Mouse (Mus musculus) testis, adult 2 months (tissue): ENCODE data around the gene Coa3. TPM values are rescaled to one million over a fixed set of nuclear protein-coding genes. Genes with fewer than 3 reads are reported as not detected.

ENCODE experiments used
- H3K27ac ChIP-seq: fragments of 200-500 bp; 2 replicates; pipeline ENCODE4 v1.5.1; 2012; ENCODE audit warnings: low read depth, low read length; ENCODE audit not compliant: control insufficient read depth, insufficient read depth
- H3K27me3 ChIP-seq: fragments of 200-500 bp; 2 replicates; pipeline ENCODE4 v1.6.1; 2012; ENCODE audit warnings: mild to moderate bottlenecking, low read length, moderate library complexity; ENCODE audit not compliant: control insufficient read depth, insufficient read depth
- H3K36me3 ChIP-seq: fragments of 200-500 bp; 2 replicates; pipeline ENCODE4 v1.6.1; 2012; ENCODE audit warnings: mild to moderate bottlenecking, low read length; ENCODE audit not compliant: control insufficient read depth, insufficient read depth
- H3K4me1 ChIP-seq: fragments of 200-500 bp; 2 replicates; pipeline ENCODE4 v1.6.1; 2012; ENCODE audit warnings: low read length; ENCODE audit not compliant: control insufficient read depth, insufficient read depth
- H3K4me3 ChIP-seq: fragments of 200-500 bp; 2 replicates; pipeline ENCODE4 v1.5.1; 2012; ENCODE audit warnings: low read depth, mild to moderate bottlenecking, low read length, moderate library complexity, mixed read lengths; ENCODE audit not compliant: control insufficient read depth
- CTCF ChIP-seq: fragments of 200-500 bp; IDR thresholded peaks from 2 replicates; pipeline ENCODE4 v1.5.1; 2012; ENCODE audit warnings: low read depth, mild to moderate bottlenecking, inconsistent platforms, low read length, moderate library complexity; ENCODE audit not compliant: control insufficient read depth, insufficient read depth, insufficient replicate concordance
- POLR2A ChIP-seq: fragments of 200-500 bp; IDR thresholded peaks from 2 replicates; pipeline ENCODE4 v1.6.1; 2012; ENCODE audit warnings: low read depth, mild to moderate bottlenecking, inconsistent platforms, low read length, moderate library complexity; ENCODE audit not compliant: control insufficient read depth
- polyA plus RNA-seq: library from polyadenylated mRNA; depleted of rRNA; stranded (reverse); fragments of >200 nt; gene quantifications from 2 replicates; pipeline ENCODE4 v1.2.3, GENCODE M21; 2012

Coa3 gene
- polyA plus RNA-seq, 1 experiment, result 46.6 TPM

DNA sequence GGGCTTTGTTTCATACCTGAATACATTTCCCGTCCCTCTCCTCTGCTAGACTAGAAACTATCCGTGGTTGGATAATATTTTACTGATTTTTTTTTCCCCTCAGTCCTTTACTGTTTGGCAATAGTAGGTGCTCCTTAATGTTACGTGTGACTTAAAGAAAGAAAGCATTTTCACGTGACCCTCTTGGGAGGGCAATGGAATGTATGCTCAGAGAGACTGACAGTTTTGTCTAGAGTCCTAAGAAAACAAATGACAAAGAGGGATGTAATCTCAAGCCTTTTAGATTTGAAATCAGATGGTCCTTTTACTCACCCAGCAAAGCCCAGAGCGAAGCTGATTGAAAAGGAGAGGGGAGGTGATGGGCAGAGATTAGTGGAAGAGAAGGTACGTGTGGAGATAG is 13.0 kb downstream of the Coa3 start:
- Histone ChIP-seq H3K27ac (no peak overlapping the region), H3K4me3 (no peak overlapping the region), H3K27me3 (peaks cover 2% of the 10 kb centered on the region; the same call in 1 of the 2 replicates), H3K36me3 (no peaks in the 10 kb centered on the region), H3K4me1 (peaks cover 24% of the 10 kb centered on the region)
- TF ChIP-seq CTCF (no peak), POLR2A (no peak)

DNA sequence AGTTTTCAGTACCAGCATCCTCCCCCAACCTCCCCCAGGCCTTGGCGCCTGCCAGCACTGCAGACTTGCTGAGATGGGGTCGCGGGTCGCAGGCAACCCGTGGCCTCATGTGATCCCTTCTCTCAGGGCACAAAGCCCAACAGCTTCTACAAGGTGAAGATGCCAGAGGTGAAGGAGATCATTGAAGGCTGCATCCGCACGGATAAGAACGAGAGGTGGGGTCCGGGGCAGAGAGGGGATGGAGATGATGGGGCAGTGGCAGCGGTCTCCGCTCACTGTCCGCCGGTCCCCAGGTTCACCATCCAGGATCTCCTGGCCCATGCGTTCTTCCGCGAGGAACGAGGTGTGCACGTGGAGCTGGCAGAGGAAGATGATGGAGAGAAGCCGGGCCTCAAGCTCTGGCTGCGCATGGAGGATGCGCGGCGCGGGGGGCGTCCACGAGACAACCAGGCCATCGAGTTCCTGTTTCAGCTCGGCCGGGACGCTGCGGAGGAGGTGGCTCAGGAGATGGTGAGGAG is 13.9 kb downstream of the Coa3 start:
- H3K4me1 ChIP-seq, result peaks cover 30% of the 10 kb centered on the region

DNA sequence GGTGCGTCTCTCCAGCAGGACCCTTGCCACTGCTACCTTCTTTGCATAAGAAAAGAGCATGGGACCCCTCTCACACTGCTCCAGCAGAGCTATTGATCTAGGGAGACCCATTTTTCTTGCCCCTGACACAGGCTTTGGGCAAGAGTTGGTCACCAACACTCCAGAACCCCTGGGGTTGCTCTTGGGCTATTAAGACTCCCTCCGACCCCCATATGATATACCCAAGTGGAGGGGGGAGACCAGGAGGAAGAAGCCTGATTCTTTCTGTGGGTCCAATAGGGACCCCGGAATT is 15.0 kb downstream of the Coa3 start:
- peaks cover 2% of the 10 kb centered on the region; the same call in 1 of the 2 replicates for H3K27me3 ChIP-seq

More for the DNA sequence above, 13.9 kb downstream of the Coa3 start:
- Histone ChIP-seq H3K27me3 (peaks cover 2% of the 10 kb centered on the region; the same call in 1 of the 2 replicates), H3K36me3 (no peaks in the 10 kb centered on the region), H3K27ac (no peak overlapping the region), H3K4me3 (peak overlapping the region; percentile 68)
- TF ChIP-seq POLR2A (no peak), CTCF (no peak)

DNA sequence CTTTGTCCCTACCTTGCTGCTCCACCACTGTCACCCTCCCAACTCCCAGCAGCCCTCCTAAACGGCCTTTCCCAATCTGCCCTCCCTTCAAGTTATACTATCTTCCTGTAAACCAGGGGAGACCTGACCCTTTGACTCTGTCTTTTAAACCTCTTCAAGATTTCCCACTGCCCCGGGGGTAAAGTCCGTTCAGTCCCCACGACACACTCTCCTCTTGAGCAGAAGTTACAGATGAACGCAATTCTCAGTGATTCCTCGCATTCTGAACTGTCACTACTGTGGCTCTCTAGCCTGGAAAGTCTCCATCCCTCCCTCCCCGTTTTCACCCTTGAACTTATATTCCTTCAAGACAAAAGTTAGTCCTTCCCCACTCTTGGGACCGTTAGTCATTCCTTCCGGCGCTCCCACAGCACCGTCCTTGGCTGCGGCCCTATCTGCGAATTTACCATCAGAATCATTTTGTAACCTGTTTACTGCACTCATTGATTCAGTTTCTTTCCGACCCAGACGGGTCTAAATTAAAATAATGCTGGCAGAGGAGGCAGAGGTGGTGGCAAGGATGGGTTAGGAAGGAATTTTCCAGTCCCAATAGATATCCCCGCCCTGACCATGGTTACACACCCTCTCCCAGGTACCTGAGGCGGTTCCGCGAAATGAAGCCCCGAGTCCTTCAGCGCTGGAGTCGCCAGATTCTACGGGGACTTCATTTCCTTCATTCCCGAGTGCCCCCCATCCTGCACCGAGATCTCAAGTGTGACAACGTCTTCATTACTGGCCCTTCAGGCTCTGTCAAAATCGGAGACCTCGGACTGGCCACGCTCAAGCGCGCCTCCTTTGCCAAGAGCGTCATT is 15.6 kb downstream of the Coa3 start:
- Histone ChIP-seq H3K4me1 (peaks cover 35% of the 10 kb centered on the region), H3K27me3 (peaks cover 2% of the 10 kb centered on the region; the same call in 1 of the 2 replicates), H3K4me3 (no peak overlapping the region), H3K27ac (0 out of 2 replicates have a peak overlapping the region, but pooled peaks have one; percentile 5), H3K36me3 (no peaks in the 10 kb centered on the region)
- TF ChIP-seq CTCF (no peak), POLR2A (no peak)

More for the DNA sequence above, 15.0 kb downstream of the Coa3 start:
- Histone ChIP-seq H3K36me3 (no peaks in the 10 kb centered on the region), H3K27ac (0 out of 2 replicates have a peak overlapping the region, but pooled peaks have one; percentile 5), H3K4me3 (no peak overlapping the region), H3K4me1 (peaks cover 35% of the 10 kb centered on the region)
- no peak for TF ChIP-seq CTCF
- no peak for TF ChIP-seq POLR2A

DNA sequence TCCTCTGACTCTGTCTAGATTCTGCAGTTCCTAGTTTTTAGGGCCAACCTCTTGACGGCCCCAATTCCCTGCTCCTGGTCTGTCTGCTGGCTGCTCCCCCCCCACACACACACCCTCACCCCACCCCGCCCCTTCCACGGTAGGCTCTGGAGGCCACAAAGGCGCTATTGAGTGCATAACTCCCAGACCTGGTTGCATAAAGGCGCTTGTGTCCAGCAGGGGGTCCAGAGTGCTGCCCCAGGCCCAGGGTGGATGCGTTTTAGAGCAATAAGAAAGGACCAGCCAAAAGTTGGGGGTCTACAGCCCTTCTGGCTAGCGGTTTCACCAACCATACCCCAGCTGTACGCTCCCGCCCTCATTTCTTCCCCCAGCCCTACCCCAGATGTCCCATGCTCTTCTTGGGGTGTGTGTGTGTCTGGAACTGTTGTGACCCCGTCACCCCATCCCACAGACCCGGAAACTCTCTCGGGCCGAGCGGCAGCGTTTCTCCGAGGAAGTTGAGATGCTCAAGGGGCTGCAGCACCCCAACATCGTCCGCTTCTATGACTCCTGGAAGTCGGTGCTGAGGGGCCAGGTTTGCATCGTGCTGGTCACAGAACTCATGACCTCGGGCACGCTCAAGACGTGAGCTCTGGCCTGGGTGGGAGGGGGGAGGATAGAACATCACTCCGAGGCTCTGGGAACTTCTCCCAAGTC is 16.5 kb downstream of the Coa3 start:
- peak overlapping the region; percentile 26 for H3K4me3 ChIP-seq
- H3K36me3 ChIP-seq, result no peaks in the 10 kb centered on the region
- H3K27me3 ChIP-seq, result peaks cover 2% of the 10 kb centered on the region; the same call in 1 of the 2 replicates
- TF ChIP-seq CTCF (no peak), POLR2A (no peak)
- peaks cover 35% of the 10 kb centered on the region for H3K4me1 ChIP-seq
- no peak overlapping the region for H3K27ac ChIP-seq

DNA sequence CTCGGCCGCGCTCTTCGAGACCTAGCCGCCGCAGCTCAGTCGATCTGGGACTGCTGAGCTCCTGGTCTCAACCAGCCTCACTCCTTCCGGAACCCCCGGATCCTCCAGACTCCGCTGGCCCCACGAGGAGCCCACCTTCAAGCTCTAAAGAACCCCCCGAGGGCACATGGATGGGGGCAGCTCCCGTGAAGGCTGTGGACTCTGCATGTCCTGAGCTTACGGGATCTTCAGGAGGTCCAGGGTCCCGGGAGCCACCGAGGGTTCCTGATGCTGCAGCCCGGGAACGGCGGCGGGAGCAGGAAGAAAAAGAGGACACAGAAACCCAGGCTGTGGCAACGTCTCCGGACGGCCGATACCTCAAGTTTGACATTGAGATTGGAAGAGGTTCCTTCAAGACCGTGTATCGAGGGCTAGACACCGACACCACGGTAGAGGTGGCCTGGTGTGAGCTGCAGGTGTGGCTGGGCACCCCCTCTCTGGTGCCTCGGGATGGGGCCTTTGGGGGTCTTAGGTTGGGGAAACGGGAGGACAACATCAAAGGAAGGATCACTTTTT is 18.0 kb downstream of the Coa3 start:
- TF ChIP-seq POLR2A (no peak; the same call in 1 of the 2 replicates), CTCF (no peak)
- Histone ChIP-seq H3K36me3 (no peaks in the 10 kb centered on the region), H3K27me3 (peaks cover 2% of the 10 kb centered on the region; the same call in 1 of the 2 replicates), H3K27ac (0 out of 2 replicates have a peak overlapping the region, but pooled peaks have one; percentile 43), H3K4me1 (peaks cover 35% of the 10 kb centered on the region), H3K4me3 (peak overlapping the region; percentile 79)
